Mouse (Mus musculus) intestine, postnatal 0 days (tissue): ENCODE results near the gene Sfrp4. TPM values are rescaled to one million over a fixed set of nuclear protein-coding genes. Genes with fewer than 3 reads are reported as not detected.
A peak's percentile ranks its signal among the peaks of the same experiment; 100 is the strongest.

Experiments used
- ATAC-seq: fragments of 200-750 bp; cut with Nextera tagmentation; 2 replicates; pipeline ENCODE4 v1.8.0; 2017; ENCODE audit warnings: mild to moderate bottlenecking, moderate TSS enrichment, moderate library complexity
- H3K27ac ChIP-seq: fragments of 300-500 bp; sonication (generic); 2 replicates; pipeline ENCODE4 v1.5.1; 2014; ENCODE audit warnings: mild to moderate bottlenecking, low read depth, low read length, moderate library complexity
- H3K27me3 ChIP-seq: fragments of 300-500 bp; sonication (generic); replicated peaks from 2 replicates; pipeline ENCODE4 v1.6.1; 2014; ENCODE audit warnings: low read length, mixed read lengths; ENCODE audit not compliant: control insufficient read depth, insufficient read depth
- H3K36me3 ChIP-seq: fragments of 300-500 bp; sonication (generic); 2 replicates; pipeline ENCODE4 v1.6.1; 2014; ENCODE audit warnings: mild to moderate bottlenecking, moderate library complexity; ENCODE audit not compliant: control insufficient read depth, insufficient read depth
- H3K4me1 ChIP-seq: fragments of 300-500 bp; sonication (generic); replicated peaks from 2 replicates; pipeline ENCODE4 v1.6.1; 2014; ENCODE audit warnings: antibody characterized with exemption, low read length, mixed read lengths; ENCODE audit not compliant: control insufficient read depth, insufficient read depth
- H3K4me2 ChIP-seq: fragments of 300-500 bp; sonication (generic); replicated peaks from 2 replicates; pipeline ENCODE4 v1.6.1; 2014; ENCODE audit warnings: low read depth, mild to moderate bottlenecking, moderate library complexity
- H3K4me3 ChIP-seq: fragments of 300-500 bp; sonication (generic); 2 replicates; pipeline ENCODE4 v1.5.1; 2014; ENCODE audit warnings: low read depth, low read length
- H3K9ac ChIP-seq: fragments of 300-500 bp; sonication (generic); 2 replicates; pipeline ENCODE4 v1.6.1; 2014; ENCODE audit warnings: mild to moderate bottlenecking, low read depth, low read length
- H3K9me3 ChIP-seq: fragments of 300-500 bp; sonication (generic); 2 replicates; pipeline ENCODE4 v1.6.1; 2016; ENCODE audit warnings: mixed run types; ENCODE audit not compliant: control insufficient read depth
- CTCF ChIP-seq: sonication (generic); IDR thresholded peaks from 2 replicates; pipeline ENCODE4 v1.5.1; 2016; ENCODE audit warnings: low read depth, mild to moderate bottlenecking, control low read depth, antibody characterized with exemption, moderate library complexity
- WGBS: fragments of 180-500 bp; shearing (Covaris S2); extraction: QIAGEN DNeasy Blood & Tissue Kit; methylation state at CpG from one replicate; pipeline ENCODE4 v1.1.7; 2014; 5-methylcytosine and 5-hydroxymethylcytosine counted together
- polyA plus RNA-seq: library from polyadenylated mRNA; unstranded; fragments of >200 nt; fragmentation: Nextera tagmentation; extraction: Ambion mirVana; gene quantifications from 2 replicates; pipeline ENCODE4 v1.2.1, GENCODE M21; 2015

The Sfrp4 gene
- polyA plus RNA-seq, 1 experiment from 2014 or later, result 0.30 TPM

- Histone ChIP-seq H3K4me3 (no peak overlapping the region), H3K9ac (no peak overlapping the region), H3K36me3 (no peaks in the 10 kb centered on the region), H3K27ac (no peak overlapping the region), H3K4me2 (no peak overlapping the region), H3K9me3 (no peaks in the 10 kb centered on the region), H3K27me3 (no peaks in the 10 kb centered on the region), H3K4me1 (peaks cover 7% of the 10 kb centered on the region; the same call in 1 of the 2 replicates)
- no peak for ATAC-seq
- 84% methylated on average over 1 of the region's 1 CpGs for WGBS
- TF ChIP-seq CTCF, result no peak
Observed at GRCm38 (mm10) chr13:19614311-19614710, 8.6 kb upstream of the Sfrp4 start.

- WGBS, result 94% methylated on average over 4 of the region's 4 CpGs
- Histone ChIP-seq H3K4me2 (no peak overlapping the region), H3K36me3 (no peaks in the 10 kb centered on the region), H3K27me3 (peaks cover 2% of the 10 kb centered on the region), H3K9ac (no peak overlapping the region), H3K4me1 (peaks cover 10% of the 10 kb centered on the region; the same call in 1 of the 2 replicates), H3K27ac (no peak overlapping the region), H3K4me3 (no peak overlapping the region), H3K9me3 (no peaks in the 10 kb centered on the region)
- no peak for ATAC-seq
- no peak for TF ChIP-seq CTCF
Observed at GRCm38 (mm10) chr13:19618081-19618480, 4.8 kb upstream of the Sfrp4 start.

- ATAC-seq, result peak; percentile 52; the same call in 1 of the 2 replicates
- peak overlapping the region; percentile 60 for H3K4me3 ChIP-seq
- H3K27ac ChIP-seq, result no peak overlapping the region
- peaks cover 13% of the 10 kb centered on the region; the same call in 1 of the 2 replicates for H3K4me1 ChIP-seq
- 9% methylated on average over 5 of the region's 5 CpGs for WGBS
- peak overlapping the region; percentile 99 for H3K4me2 ChIP-seq
- peak overlapping the region; percentile 74 for H3K9ac ChIP-seq
- no peak for TF ChIP-seq CTCF
- peaks cover 9% of the 10 kb centered on the region for H3K27me3 ChIP-seq
- no peaks in the 10 kb centered on the region for H3K9me3 ChIP-seq
- H3K36me3 ChIP-seq, result no peaks in the 10 kb centered on the region
Observed at GRCm38 (mm10) chr13:19618841-19619215, 4.1 kb upstream of the Sfrp4 start.

- ATAC-seq, result peak; percentile 81
- Histone ChIP-seq H3K27ac (peak within 1 kb of the TSS; percentile 21; the same call in 1 of the 2 replicates), H3K4me3 (peak within 1 kb of the TSS; percentile 60), H3K27me3 (peaks cover 15% of the 10 kb centered on the region), H3K4me1 (peaks cover 13% of the 10 kb centered on the region; the same call in 1 of the 2 replicates), H3K9ac (peak within 1 kb of the TSS; percentile 74), H3K36me3 (no peaks in the 10 kb centered on the region), H3K4me2 (peak within 1 kb of the TSS; percentile 99), H3K9me3 (no peaks in the 10 kb centered on the region)
- under 1% methylated on average over 46 of the region's 46 CpGs for WGBS
- peak; percentile 80 for TF ChIP-seq CTCF
Observed at GRCm38 (mm10) chr13:19619216-19619927, 3.5 kb upstream of the Sfrp4 start, which contains the start of gene Epdr1. Epdr1 (minus strand) TSS chr13:19619927.

- Histone ChIP-seq H3K4me3 (peak overlapping the region; percentile 41), H3K27me3 (peaks cover 17% of the 10 kb centered on the region), H3K36me3 (no peaks in the 10 kb centered on the region), H3K4me1 (peaks cover 13% of the 10 kb centered on the region; the same call in 1 of the 2 replicates), H3K27ac (no peak overlapping the region), H3K9ac (0 out of 2 replicates have a peak overlapping the region, but pooled peaks have one; percentile 26), H3K4me2 (peak overlapping the region; percentile 82), H3K9me3 (no peaks in the 10 kb centered on the region)
- ATAC-seq, result no peak
- TF ChIP-seq CTCF, result no peak
- WGBS, result 24% methylated on average over 30 of the region's 30 CpGs
Observed at GRCm38 (mm10) chr13:19623228-19623905, 463 bp downstream of the Sfrp4 start.

- Histone ChIP-seq H3K36me3 (no peaks in the 10 kb centered on the region), H3K4me2 (no peak overlapping the region), H3K9me3 (no peaks in the 10 kb centered on the region), H3K4me3 (no peak overlapping the region), H3K9ac (no peak overlapping the region), H3K27ac (no peak overlapping the region), H3K4me1 (peaks cover 7% of the 10 kb centered on the region; the same call in 1 of the 2 replicates), H3K27me3 (peaks cover 17% of the 10 kb centered on the region)
- TF ChIP-seq CTCF, result no peak
- no peak for ATAC-seq
- WGBS, result 84% methylated on average over 11 of the region's 11 CpGs
Observed at GRCm38 (mm10) chr13:19624632-19625320, 1.9 kb downstream of the Sfrp4 start.
